Mouse (Mus musculus) CH12.LX (cell line): ENCODE measurements at regions not wholly inside any gene's neighbourhood (a gene's known extent, or its start where the extent isn't known, plus 50 kb on each side); places are given as distances from the start of the nearest gene placed in this dataset.

ENCODE experiments used
- DNase-seq: peaks from one replicate; pipeline ENCODE4 v3.0.0-alpha.2; 2013; ENCODE audit errors: extremely low read depth
- H3K27ac ChIP-seq: 2 replicates; pipeline ENCODE4 v1.5.1; 2012; ENCODE audit warnings: low read depth, mild to moderate bottlenecking, control low read depth, moderate library complexity; ENCODE audit not compliant: insufficient read depth
- H3K27me3 ChIP-seq: replicated peaks from 2 replicates; pipeline ENCODE3; 2012; ENCODE audit warnings: inconsistent platforms
- H3K36me3 ChIP-seq, 2 experiments: replicated peaks in 1 of 2; 2 replicates each; pipeline versions ENCODE3 to v1.6.1; 2012; ENCODE audit warnings: inconsistent platforms in 1 of 2, low read length in 1 of 2, mild to moderate bottlenecking in 1 of 2, mixed read lengths in 1 of 2, moderate library complexity in 1 of 2; ENCODE audit not compliant: control insufficient read depth in 1 of 2, insufficient read depth in 1 of 2
- H3K4me1 ChIP-seq, 2 experiments: 2 replicates each; pipeline ENCODE4 v1.6.1; 2012; ENCODE audit warnings: inconsistent platforms in 1 of 2, moderate library complexity in 1 of 2; ENCODE audit not compliant: insufficient read depth in 2 of 2, control insufficient read depth in 1 of 2
- H3K4me2 ChIP-seq: 2 replicates; pipeline ENCODE4 v1.6.1; 2012; ENCODE audit warnings: low read depth, mild to moderate bottlenecking, control low read depth; ENCODE audit not compliant: poor library complexity, insufficient read depth, severe bottlenecking
- H3K4me3 ChIP-seq, 3 experiments: fragments of 150-350 bp in 1 of 3; sonication (generic) in 1 of 3; replicated peaks in 1 of 3; 2 replicates each; pipeline versions ENCODE3 to v1.5.1; 2011 to 2012; ENCODE audit warnings: low read depth in 2 of 3, low read length in 2 of 3, mild to moderate bottlenecking in 2 of 3, moderate library complexity in 2 of 3, control low read depth in 1 of 3, improper control_type of control experiment in 1 of 3, inconsistent platforms in 1 of 3, mixed read lengths in 1 of 3; ENCODE audit not compliant: poor library complexity in 1 of 3
- H3K79me2 ChIP-seq: replicated peaks from 2 replicates; pipeline ENCODE4 v1.6.1; 2012; ENCODE audit warnings: mild to moderate bottlenecking, moderate library complexity; ENCODE audit not compliant: control insufficient read depth, poor library complexity, insufficient read depth, severe bottlenecking; ENCODE audit errors: extremely low read depth
- H3K9ac ChIP-seq: 2 replicates; pipeline ENCODE4 v1.6.1; 2012; ENCODE audit warnings: low read depth, mild to moderate bottlenecking, control low read depth, moderate library complexity; ENCODE audit not compliant: insufficient read depth
- H3K9me3 ChIP-seq: replicated peaks from 2 replicates; pipeline ENCODE3; 2012; ENCODE audit warnings: low read length, inconsistent platforms, mixed read lengths
- CHD1 ChIP-seq: IDR thresholded peaks from 2 replicates; pipeline ENCODE4 v1.6.1; 2012; ENCODE audit warnings: low read depth, low read length, improper control_type of control experiment, inconsistent platforms
- CHD2 ChIP-seq: IDR thresholded peaks from 2 replicates; pipeline ENCODE4 v1.6.1; 2011; ENCODE audit warnings: low read length, improper control_type of control experiment
- E2F4 ChIP-seq: IDR thresholded peaks from 2 replicates; pipeline ENCODE4 v1.6.1; 2011; ENCODE audit warnings: low read depth, low read length, improper control_type of control experiment; ENCODE audit not compliant: insufficient replicate concordance
- KAT2A ChIP-seq: IDR thresholded peaks from 2 replicates; pipeline ENCODE4 v1.6.1; 2012; ENCODE audit warnings: low read length, improper control_type of control experiment, inconsistent platforms; ENCODE audit not compliant: insufficient replicate concordance
- MAFK ChIP-seq: IDR thresholded peaks from 2 replicates; pipeline ENCODE4 v1.6.1; 2011; ENCODE audit warnings: low read length, improper control_type of control experiment; ENCODE audit not compliant: insufficient replicate concordance
- NELFE ChIP-seq: IDR thresholded peaks from 2 replicates; pipeline ENCODE4 v1.6.1; 2011; ENCODE audit warnings: low read depth, low read length, improper control_type of control experiment
- POLR2A ChIP-seq: IDR thresholded peaks from 2 replicates; pipeline ENCODE4 v1.6.1; 2011; ENCODE audit warnings: low read depth, mild to moderate bottlenecking, improper control_type of control experiment, low read length
- RAD21 ChIP-seq: IDR thresholded peaks from 2 replicates; pipeline ENCODE4 v1.6.1; 2011; ENCODE audit warnings: low read depth, mild to moderate bottlenecking, low read length, improper control_type of control experiment, moderate library complexity
- SIN3A ChIP-seq: IDR thresholded peaks from 2 replicates; pipeline ENCODE4 v1.6.1; 2012; ENCODE audit warnings: low read length, improper control_type of control experiment, inconsistent platforms
- ZKSCAN1 ChIP-seq: IDR thresholded peaks from 2 replicates; pipeline ENCODE4 v1.6.1; 2012; ENCODE audit warnings: low read depth, inconsistent platforms, low read length, improper control_type of control experiment, borderline replicate concordance
- ZNF384 ChIP-seq: IDR thresholded peaks from 2 replicates; pipeline ENCODE4 v1.6.1; 2012; ENCODE audit warnings: low read depth, low read length, improper control_type of control experiment, inconsistent platforms
- dilution Hi-C: fragments of 300-500 bp; cut with MboI; formaldehyde crosslinking; loops from 2 replicates; pipeline ENCODE4 v1.14.3; 2020; ENCODE audit warnings: low sequenced_read_pairs; ENCODE audit not compliant: extremely low pct_unique_long_range_greater_than_20kb, extremely low pct_ligation_motif_present
- in situ Hi-C: fragments of 300-500 bp; cut with MboI; formaldehyde crosslinking; loops from 3 replicates; pipeline ENCODE4 v1.14.3; 2019; ENCODE audit warnings: low sequenced_read_pairs, low pct_ligation_motif_present, low pct_unique_long_range_greater_than_20kb, mixed read lengths

DNA sequence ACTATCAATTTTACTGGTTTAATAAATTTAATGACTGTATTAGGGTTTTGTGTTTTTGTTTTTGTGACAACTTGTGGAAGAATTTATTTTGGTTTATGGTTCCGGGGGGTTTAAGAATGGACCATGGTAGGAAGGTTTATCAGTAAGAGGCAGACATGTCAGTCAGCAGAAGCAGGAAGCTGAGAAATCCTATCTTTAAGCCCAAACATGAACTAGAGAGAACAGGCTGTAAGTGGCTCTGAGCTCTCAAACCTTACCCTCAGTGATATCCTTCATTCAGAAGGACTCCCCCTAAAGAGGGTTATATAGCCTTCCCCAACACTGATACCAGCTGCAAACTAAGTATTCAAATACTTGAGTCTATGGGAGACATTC lies 170.8 kb downstream of the Btg1 start:
- no peak overlapping the region for H3K9ac ChIP-seq
- no peaks in the 10 kb centered on the region for H3K4me1 ChIP-seq
- no peak overlapping the region for H3K27ac ChIP-seq
- H3K9me3 ChIP-seq = no peaks in the 10 kb centered on the region
- no peaks in the 10 kb centered on the region for H3K79me2 ChIP-seq
- in situ Hi-C loops = no loop called here
- H3K36me3 ChIP-seq = no peaks in the 10 kb centered on the region
- no peak overlapping the region for H3K4me3 ChIP-seq
- H3K4me2 ChIP-seq = no peak overlapping the region
- TF ChIP-seq MAFK = no peak
- TF ChIP-seq KAT2A = no peak
- TF ChIP-seq, all 38 proteins: peak for 0
- dilution Hi-C loops = no loop called here
- DNase-seq = no peak
- no peaks in the 10 kb centered on the region for H3K27me3 ChIP-seq

DNA sequence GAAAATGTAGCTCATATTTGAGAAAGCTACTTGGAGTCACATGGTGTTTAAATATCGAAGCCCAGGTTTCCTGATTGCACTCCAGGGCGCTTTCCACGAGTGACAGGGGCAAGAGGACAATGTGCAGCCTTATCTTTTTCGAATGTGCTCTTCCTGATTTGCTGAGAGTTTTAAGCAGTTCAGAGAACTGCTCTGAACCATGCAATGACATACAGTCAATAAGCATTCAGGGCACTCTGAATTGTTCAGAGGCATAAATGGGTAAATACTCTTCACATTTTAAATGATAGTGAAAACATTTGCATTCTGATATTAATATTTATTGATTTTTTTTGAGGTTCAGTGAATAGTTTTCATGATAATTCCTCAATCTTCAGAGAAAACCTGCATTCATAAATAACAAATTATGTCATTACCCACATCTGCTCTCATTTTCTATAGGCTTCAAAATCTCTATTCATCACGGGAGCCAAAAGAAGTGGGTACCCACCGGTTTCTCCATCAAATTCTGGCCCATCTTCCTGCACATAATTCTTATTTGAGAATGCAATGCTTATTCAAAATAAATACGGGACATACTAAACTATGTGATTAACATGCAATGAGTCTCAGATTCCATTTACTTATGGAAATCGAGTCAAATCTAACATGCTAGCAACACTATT lies 171.7 kb downstream of the Btg1 start:
- no peak for DNase-seq
- Histone ChIP-seq H3K9me3 (no peaks in the 10 kb centered on the region), H3K9ac (no peak overlapping the region), H3K4me3 (no peak overlapping the region), H3K27ac (no peak overlapping the region), H3K4me1 (no peaks in the 10 kb centered on the region), H3K27me3 (no peaks in the 10 kb centered on the region), H3K36me3 (no peaks in the 10 kb centered on the region), H3K79me2 (no peaks in the 10 kb centered on the region), H3K4me2 (no peak overlapping the region)
- no peak for TF ChIP-seq E2F4
- TF ChIP-seq RAD21 = no peak
- dilution Hi-C loops = no loop called here
- in situ Hi-C loops = no loop called here

DNA sequence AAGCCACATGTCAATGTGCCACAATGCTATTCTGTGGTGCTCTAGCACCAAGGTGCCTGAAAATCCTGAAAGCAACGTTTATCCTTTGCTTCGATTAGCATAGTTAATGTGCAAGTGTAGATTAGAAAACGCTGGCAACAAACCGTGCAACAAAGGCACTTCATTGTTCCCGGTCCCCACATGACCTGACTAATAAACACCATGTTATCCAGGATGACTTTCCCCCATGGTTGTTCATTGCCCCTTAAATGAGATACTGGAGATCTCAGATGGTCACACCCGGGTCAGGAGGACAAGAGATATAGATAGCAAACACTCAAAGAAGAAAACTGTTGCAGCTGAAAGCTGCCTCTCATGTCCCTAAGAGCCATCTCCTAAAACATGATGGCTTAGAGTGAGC lies 180.3 kb downstream of the Btg1 start:
- Histone ChIP-seq H3K4me3 (no peak overlapping the region), H3K79me2 (no peaks in the 10 kb centered on the region), H3K9ac (no peak overlapping the region), H3K36me3 (no peaks in the 10 kb centered on the region), H3K9me3 (no peaks in the 10 kb centered on the region), H3K4me2 (no peak overlapping the region), H3K4me1 (no peaks in the 10 kb centered on the region), H3K27me3 (no peaks in the 10 kb centered on the region), H3K27ac (no peak overlapping the region)
- dilution Hi-C loops (no loop called here), in situ Hi-C loops (no loop called here)
- no peak for TF ChIP-seq CHD2
- DNase-seq = no peak

DNA sequence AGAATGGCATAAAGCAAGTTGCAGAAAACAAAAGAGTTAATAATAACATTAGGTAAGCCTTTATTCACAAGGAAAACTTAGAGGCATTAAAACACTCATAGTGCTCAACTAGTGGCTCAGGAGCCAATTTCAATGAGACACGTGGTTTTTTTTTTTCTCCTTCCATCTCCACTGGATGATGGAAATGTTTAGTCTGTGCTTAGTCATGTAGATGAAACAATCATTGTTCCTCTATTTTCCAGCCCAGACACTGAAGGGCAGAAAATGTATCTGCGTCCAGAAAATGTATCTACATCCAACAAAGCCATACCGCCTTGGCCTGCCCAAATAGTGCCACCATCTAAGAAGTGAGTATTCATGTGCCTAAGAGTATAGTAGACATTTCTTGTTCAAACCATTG lies 184.0 kb downstream of the Btg1 start:
- H3K9me3 ChIP-seq = no peaks in the 10 kb centered on the region
- H3K9ac ChIP-seq = no peak overlapping the region
- no peaks in the 10 kb centered on the region for H3K27me3 ChIP-seq
- H3K27ac ChIP-seq = no peak overlapping the region
- TF ChIP-seq ZNF384 = 0 out of 2 replicates have a peak, but pooled peaks have one; percentile 31
- TF ChIP-seq SIN3A = no peak
- TF ChIP-seq POLR2A = no peak
- no peak for TF ChIP-seq ZKSCAN1
- no peak for TF ChIP-seq NELFE
- TF ChIP-seq CHD1 = no peak
- H3K36me3 ChIP-seq = no peaks in the 10 kb centered on the region
- H3K4me3 ChIP-seq = no peak overlapping the region
- H3K79me2 ChIP-seq = no peaks in the 10 kb centered on the region
- H3K4me2 ChIP-seq = no peak overlapping the region
- DNase-seq = no peak
- dilution Hi-C loops (no loop called here), in situ Hi-C loops (no loop called here)
- no peaks in the 10 kb centered on the region for H3K4me1 ChIP-seq
